Mouse (Mus musculus): ENCODE measurements around the gene Il16.

DNA sequence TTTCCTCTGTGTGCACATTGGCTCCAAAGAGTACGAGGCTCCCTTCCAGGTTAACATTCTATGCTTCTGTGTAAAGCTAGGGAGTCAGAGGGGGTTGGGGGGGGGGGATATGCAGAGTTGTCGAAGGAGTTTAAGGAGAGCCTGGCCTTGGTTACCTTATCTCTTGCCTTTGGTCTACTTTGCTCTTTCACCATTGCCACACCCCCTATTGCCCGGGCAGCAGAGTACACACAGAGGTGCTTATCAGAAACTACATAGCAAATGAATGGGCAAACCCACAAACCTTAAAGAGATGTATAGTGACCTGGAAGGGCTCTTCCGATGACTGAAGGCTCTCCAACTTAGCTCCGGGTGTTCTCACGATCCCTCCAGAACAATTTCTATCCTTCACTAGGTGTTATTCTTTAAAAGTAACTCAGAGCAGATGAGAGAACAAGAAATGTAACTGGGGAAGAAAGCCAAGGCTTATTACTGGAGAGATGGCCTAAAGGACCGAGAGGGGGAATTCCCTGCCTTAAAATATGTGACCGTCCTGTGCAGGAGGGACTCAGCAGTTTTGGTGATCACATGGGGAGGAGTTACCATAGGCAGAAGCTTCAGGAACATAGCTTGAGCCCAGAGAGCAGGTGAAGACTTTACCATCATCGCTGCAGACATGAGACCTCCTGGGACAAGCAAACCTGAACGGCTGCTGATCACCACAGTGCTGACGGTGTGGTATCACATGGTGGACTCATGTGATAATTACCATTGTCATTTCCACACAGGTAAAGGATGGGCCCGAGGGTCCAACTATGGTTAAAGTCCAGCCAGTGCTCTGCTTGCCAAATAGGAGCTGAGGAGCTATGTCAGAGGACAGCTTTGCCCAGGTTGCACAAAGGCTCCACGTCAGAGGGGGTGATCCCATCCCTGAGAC lies 146.3 kb downstream of the Il16 start:
- TF ChIP-seq CTCF (IDR thresholded peaks at IDR 0.05; ENCODE audit: insufficient read depth, low read depth, low read length) (no peak), POLR2A (IDR thresholded peaks at IDR 0.05; ENCODE audit: insufficient read depth, low read depth, low read length) (no peak)
